Mouse (Mus musculus) fat pad, adult 2 months (tissue): ENCODE data around the gene Ccdc51.
"Not testable (repeated sequence)": the region's sequence is repeated elsewhere in the genome, so short reads cannot be mapped to it uniquely, and the experiment has no call there.

ENCODE experiments used
- DNase-seq: peaks from one replicate; pipeline ENCODE4 v3.0.0-alpha.2; 2011; ENCODE audit warnings: low read depth, low spot score; ENCODE audit errors: extremely low read depth

Ccdc51 gene

DNA sequence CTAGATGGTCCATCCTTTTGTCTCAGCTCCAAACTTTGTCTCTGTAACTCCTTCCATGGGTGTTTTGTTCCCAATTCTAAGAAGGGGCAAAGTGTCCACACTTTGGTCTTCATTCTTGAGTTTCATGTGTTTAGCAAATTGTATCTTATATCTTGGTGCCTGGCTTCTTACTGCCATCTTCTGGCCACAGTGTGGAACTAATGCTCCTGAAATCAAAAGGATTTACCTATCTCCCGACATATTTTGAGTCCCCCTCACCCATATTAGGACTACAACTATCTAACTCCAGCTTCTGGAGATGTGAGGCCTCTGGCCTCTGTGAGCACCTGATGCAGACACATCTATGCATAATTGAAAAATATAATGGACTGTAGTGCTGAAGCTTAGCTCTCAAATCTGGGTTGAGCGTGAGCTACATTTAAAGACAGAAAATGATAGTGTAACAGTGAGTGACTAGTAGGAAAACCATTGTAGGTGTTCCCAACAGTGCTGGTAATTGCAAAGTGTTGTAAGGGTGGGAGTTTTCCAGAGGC, 40.3 kb downstream of the Ccdc51 start:
- no peak for DNase-seq

GRCm38 (mm10) chr9:109123266-109123665, 41.0 kb downstream of the Ccdc51 start:
- DNase-seq: no peak

- DNase-seq: no peak
Measured at GRCm38 (mm10) chr9:109124164-109124563, 41.9 kb downstream of the Ccdc51 start.

DNA sequence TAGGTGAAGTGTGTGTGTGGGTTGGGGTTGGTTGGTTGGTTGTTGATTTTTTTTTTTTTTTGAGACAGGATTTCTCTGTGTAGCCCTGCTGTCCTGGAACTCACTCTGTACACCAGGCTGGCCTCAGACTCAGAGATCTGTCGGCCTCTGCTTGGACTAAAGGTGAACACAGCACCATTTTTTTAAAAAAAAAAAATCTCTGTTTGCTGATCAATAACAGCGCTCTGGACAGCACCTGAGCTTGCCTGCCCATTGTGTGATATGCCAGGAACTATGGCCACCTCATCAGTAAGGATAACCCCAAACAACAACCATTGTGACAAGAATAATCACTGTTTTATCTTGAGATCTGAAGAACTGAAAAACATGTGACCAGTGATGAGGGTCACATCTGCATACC, 42.8 kb downstream of the Ccdc51 start:
- DNase-seq: no peak

- no peak for DNase-seq
Measured at GRCm38 (mm10) chr9:109125481-109125880, 43.2 kb downstream of the Ccdc51 start.

- DNase-seq: no peak
Measured at GRCm38 (mm10) chr9:109127076-109127475, 44.8 kb downstream of the Ccdc51 start.

- no peak for DNase-seq
Measured at GRCm38 (mm10) chr9:109128211-109128610, 45.9 kb downstream of the Ccdc51 start.

DNA sequence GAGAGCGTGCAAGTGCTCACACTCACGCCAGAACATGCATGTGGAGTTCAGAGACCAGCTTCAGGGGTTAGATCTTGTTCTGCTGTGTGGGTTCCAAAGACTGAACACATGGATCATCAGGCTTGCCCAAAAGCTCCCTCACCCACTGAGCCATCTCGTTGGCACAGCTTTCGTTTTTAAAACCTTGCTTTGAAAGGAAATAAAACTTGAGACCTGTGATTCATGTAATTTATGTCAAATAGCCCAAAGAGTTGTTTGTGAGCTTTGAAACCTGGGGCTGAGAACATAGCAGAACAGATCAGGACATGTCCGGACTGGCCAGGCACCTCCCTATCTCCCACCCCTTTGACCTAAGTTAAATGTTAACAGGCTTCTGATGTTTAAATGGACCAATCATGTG, 47.8 kb downstream of the Ccdc51 start:
- DNase-seq: no peak

- DNase-seq: not testable (repeated sequence)
Measured at GRCm38 (mm10) chr9:109140414-109140813, 58.1 kb downstream of the Ccdc51 start.
